Mouse (Mus musculus) embryo, embryonic 11.5 days (tissue): ENCODE results near the gene Grk5.

Source experiments
- DNase-seq: peaks from one replicate; pipeline ENCODE4 v3.0.0-alpha.2; 2012; ENCODE audit warnings: low read depth, low spot score

The Grk5 gene

DNA sequence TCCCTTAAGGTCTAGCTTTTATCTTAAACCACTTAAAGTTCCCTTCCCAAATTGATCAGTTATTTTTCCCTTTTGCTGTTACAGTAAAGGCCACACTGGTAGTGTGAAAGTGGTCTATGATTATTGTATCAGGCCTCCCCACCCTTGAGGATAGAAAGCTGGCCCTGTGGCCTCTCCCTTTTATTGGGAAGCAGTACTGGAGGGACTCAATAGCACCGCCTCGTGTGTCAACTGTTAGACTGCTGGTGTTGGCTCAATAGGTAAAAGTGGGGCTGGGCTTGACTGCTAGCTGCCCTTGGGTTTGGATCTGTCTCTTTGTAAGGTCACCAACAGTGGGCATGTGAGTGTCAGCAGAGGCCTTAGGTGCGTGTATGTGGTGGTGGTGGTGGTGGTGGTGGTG is 174.8 kb downstream of the Grk5 start:
- no peak for DNase-seq

DNA sequence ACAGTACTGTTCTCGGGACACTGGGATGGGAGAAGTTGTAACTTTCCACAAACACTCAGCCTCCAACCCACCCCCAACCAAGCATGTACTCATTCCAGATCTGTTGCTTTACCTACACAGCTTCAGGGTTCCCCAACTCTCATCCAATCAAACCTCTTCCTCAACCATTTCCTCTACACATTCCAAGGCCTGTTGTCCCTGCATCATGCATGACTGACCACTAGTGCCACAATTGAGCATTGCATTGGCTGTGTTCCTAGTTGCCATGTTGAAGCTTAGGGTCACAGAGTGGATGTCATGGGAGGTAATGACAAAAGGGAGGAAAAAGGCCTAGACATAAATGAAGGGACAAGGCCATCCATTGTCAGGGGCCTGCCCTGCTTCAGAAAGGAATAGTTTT is 175.5 kb downstream of the Grk5 start:
- DNase-seq, result no peak

DNA sequence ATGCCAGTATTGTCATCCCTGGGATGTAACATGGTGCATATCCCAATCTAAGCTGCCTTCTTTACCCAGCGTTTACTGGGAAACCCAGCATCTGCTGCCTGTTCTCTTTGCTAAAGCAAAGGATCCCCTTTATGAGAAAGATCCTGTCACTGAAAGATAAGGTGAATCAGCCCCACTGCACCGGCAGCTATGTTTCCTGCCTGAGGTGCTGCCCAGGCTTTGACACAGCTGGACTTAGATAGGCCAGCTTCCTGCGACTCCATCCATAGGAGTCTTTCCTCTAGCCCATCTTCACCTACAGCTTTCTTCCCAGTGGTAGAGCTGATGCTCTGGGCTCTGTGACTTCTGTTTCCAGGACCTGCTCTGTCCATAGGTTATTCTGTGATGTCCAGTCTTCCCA is 189.1 kb downstream of the Grk5 start:
- DNase-seq, result no peak

DNA sequence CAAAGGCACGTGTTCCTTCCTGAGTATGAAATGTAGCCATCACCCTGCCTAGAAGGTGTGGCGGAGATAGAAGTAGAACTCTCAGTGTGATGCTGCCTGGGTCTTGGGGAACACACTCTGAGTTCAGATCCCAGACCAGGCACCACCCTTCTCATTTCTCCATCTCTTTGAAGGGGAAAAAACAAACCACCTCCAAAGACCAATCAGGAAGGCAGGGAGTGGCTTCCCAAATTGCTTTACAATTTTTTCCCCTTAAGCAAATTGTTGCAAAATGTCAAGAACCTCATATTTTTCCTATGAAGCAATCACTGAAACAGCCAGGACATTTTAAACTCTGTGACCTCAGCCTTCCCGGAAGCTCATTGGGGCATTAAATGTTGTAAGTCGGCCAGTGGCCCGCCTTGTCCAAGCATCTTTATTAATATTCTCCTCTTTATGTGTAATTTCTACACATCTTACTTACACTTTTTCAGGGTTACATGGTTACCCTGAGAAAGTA is 190.8 kb downstream of the Grk5 start:
- no peak for DNase-seq

DNA sequence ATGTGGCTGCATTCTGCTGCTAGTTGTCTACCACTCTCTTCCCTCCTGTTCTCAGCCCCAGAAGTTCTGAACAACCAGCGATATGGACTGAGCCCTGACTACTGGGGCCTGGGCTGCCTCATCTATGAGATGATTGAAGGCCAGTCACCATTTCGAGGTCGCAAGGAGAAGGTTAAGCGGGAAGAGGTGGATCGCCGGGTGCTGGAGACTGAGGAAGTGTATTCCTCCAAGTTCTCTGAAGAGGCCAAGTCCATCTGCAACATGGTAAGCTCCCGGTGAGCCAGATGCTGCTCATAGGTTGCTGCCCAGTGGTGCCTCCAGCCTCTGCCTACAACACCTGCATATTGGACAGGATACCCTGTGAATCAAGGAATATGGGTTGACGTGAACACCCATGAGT is 193.5 kb downstream of the Grk5 start:
- no peak for DNase-seq

DNA sequence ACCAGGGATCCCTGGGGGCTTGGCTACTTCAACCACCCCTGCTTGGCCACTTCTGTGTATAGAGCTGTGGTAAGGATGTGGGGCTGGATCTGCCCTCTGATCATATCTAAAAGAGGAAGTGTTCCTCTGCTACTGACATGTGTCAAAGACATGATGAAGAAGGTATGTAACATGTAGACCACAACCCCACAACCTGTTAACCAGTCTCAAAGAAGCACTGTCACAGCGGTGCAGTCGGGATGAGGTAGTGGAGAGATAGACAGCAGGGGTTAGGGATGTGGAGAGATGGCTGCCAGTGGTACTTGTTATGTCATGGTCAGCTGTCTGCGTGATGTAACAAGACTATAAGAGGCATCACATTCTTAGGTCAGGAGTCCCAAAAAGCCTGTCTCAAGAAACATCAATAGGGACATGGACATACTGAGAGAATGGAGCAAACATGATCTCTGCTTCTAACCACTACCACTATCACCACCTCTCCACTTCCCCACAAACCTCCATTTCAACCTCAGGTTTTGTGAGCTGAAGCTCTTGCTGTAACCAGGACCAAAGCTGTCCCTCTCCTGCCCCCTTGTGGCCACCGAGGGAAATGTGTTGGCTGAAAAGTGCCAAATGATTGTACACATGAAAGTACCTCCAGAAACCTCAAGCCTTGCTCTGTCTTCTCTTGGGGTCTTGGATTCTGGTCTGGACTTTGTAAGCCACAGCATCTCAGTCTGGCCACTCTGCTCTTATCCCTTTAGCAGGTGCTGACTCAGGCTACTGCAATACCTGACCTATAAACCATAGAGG is 194.8 kb downstream of the Grk5 start:
- DNase-seq, result peak; percentile 79

DNA sequence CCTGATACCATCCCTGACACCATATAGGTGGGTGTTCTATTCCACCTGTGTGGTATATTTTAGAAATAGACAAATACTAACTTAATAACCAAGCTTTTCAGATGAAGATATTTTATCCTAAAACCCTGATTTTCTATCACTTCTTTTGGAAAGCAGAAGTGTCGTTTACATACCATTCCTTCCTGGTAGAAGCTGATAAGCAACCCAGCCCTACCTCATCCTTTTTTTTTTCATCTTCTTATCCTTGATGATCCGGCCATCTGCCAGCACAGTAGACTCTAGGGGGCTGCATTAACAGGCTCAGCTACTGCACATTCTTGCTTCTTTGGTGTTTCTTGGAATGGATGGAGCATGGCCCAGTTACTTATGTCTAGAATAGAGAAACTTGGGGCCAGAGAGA is 195.7 kb downstream of the Grk5 start:
- no peak for DNase-seq

DNA sequence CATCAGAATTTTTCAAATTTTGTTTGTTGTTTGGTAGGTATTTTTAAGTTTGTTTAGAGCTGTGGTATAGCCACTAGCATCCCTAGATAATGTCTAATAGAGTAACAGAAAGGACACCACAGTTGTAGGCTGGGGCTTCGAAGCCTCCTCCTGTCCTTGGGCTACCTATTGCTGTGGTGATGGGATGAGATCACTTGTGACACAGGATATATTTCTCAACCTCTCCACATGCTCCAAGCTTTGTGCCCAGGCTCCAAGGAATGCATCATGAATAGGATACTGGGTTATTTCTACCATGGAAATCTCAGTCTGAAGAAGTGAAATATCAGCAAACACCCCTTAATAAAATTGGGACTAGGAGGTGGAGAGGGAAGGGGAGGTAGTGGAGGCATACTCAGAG is 198.2 kb downstream of the Grk5 start:
- no peak for DNase-seq

DNA sequence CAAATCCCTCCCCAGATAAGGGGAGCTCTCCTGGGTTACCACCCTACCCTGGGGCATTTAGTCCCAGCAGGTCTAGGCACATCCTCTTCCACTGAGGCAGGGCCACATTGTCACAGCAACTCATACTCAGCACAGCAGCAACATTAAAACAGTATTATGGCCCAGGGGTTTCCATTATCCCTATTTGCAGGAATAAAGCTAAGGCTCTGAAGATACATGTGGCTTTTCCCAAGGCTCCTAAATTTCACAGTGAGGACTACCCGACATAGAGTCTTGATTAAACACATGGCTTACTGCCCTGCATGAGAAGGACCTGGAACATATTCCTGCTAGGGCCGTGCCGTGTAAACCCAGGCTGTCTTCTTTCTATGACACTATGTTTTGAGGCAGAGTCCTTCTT is 199.5 kb downstream of the Grk5 start:
- DNase-seq, result no peak

DNA sequence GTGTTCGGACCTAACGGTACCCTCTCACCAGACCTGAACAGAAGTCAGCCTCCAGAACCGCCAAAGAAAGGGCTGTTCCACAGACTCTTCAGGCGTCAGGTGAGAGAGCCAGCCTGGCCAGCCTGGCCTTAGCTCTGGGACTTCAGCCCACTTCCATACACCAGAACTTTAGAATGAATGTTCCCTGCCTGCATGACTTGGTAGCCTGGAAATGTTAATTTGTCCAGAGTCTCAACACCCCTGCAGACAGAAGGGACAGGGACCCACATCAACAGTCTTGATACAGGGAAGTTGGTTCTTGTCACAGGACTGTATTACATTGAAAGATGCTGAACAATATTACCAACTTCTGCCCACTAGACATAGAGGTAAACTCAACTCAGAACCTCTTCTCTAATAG is 201.0 kb downstream of the Grk5 start:
- DNase-seq, result no peak

DNA sequence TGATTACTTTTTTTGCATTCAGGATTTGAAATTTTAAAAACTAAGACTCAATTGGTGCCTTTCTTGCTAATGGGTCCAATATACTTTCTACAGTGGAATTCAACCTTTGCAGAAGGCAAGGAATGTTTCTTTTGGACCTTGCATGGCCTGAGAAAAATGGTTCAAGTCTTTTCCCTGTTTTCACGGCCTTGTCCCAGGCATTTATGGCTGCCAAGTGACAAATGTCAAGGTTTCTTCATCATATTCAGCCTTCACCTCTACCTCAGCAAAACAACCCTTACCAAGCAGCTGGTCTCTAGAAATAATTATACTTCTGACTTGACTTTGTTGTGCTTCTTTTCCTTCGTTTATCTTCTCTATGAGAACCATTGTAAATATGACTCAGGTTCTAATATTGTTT is 207.2 kb downstream of the Grk5 start:
- no peak for DNase-seq

DNA sequence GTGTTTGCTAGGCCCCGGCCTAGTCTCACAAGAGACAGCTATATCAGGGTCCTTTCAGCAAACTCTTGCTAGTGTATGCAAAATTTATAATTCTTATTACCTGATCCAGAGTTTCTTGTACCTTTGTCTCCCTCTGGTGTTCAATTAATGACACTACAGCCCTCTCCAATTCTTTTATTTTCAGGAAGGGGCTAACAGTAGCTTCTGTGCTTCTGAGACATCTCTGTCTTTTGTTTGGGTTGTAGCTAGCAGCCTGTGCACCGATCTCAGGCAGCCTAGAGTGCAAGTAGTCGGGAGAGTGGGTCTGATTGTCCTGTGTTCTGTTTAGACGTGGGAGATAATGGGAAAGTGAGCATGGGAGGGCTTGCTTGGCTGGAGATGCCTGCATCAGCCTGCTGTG is 208.2 kb downstream of the Grk5 start:
- DNase-seq, result no peak

DNA sequence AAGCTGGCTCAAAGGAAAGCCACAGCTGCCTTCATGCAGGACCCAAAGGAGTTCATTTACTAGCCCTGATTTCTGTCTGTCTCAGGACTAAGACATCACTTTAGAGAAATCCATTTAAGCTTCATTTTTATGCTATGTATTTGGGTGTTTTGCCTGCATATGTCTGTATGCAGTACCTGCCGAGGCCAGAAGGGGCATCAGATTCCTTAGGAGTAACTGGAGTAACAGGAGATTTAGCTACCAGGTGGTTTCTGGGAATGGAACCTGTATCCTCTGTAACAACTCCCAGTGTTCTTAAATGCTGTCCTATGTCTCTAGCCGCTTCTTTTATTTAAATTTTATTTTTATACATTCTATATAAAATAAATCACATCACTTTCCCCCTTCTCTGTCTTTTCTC is 220.6 kb downstream of the Grk5 start:
- DNase-seq, result no peak

DNA sequence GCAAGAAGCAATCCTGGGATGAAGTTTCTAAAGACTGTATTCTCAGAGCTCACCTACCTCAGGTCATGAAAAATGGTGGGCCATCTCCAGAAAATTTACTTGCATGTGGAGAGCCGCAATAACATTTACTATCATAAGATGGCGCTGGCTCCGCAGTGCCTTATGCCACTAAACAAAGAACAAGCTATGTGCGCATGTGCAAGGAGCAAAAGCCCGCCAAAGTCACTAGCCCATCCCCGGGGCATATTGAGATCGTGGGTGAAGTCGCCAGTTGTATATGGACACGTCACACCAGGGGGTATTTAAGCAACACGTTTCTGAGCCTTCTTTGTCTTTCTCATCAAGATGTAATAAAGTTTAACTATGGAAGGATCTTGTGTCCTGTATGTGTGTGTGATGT is 241.5 kb downstream of the Grk5 start:
- DNase-seq, result no peak

DNA sequence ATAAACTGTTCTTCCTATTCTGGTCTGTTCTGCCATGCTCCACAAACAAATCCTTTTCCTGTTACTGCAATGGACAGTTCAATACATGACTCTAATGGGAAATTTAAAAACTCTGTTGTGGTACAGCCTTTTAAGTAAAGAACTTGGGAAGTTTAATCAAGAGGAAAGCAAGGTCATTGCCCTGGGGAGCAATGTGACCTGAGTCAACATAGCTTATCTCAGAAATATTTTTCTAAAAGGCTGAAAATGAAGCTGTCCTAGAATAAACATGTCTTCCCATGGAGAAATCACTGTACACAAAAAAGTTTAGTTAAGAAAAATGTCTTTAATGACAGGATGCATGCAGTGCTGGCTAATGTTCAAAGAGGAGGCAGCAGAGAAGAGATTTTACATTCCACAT is 249.1 kb downstream of the Grk5 start:
- no peak for DNase-seq

DNA sequence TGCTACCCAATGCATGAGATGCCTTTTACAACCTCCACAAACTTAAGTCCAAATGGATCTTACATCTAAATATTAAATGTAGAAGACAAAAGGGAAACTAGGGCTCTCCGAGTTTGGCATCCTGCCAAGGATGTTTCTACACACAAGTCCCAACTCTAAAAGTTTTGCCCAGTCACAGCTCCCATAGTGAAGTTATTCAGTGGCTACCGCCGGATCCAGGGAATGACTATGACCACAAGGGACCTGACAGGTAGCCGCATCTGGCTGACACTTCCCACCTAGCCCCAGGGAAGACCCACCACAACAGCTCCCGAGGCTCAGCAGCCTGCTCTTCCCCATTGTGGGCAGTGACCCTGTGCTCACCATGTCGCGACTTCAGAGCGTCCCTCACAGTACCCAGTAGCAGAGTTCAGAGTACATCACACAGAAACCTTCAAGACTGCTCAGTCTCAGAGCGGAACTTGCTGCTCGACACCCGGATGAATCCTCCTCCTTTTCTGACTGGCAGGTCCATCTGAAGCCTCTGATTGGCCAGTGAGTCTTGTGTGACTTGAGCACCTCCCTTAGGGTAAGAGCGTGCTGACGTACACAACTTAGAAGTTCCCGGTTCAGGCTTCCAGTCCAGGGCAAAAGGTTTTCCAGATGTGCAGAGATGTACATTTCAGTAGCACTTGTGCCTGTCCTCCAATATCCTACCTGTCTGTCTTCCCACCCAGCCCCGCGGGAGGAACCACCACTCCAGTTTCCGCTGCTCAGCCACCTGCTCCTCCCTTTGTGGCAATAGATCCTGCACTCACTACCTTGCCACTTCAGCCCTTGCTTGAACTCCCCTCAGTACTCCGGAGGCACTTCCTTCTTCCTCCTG is 251.0 kb downstream of the Grk5 start, which contains the start of gene Zfp950:
Zfp950 (minus strand) TSS at position 499 of the 865 bp plus-strand sequence.
- peak; percentile 77 for DNase-seq

DNA sequence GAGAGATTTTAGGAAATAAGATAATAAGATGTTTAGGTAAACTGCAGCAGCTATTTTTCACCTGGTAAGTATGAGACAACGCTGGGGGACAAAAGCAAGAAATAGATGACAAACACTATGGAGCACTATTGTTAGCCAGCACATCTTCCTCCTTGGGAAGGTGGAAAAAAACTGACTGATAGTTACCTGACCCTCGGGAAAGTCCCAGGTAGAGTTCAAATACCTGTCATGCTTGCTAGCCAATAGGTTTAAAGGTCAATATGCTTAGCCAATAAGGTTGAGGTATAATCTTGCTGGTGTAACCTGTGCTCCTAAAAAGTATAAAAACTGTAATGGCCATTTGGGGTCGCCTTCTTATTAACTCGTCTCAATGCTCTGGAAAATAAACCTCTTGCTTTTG is 251.8 kb downstream of the Grk5 start:
- no peak for DNase-seq
